In the genomic region with DNA sequence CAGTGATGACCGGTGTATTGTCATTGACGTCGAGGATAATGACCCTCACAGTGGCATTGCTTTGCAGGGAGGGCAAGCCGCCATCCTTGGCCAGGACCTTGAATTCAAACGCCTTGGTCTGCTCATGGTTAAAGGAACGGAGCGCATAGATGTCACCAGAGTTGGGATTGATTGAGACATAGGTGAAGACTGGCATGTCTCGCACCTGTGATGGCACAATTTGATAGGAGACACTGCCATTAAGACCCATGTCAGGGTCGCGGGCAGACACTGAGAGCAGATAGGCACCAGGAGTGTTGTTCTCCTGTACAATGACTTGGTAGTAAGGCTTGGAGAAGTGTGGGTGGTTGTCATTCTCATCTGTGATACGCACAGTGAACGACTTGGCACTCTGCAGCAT, we compare ENCODE assay signal across 11 mouse cellular contexts. TPM values are rescaled to one million over a fixed set of nuclear protein-coding genes. Genes with fewer than 3 reads are reported as not detected.
A peak's percentile ranks its signal among the peaks of the same experiment; 100 is the strongest.
DNase-seq lines count a peak whose midpoint lies in the region; ATAC-seq and TF ChIP-seq lines count a peak whose summit lies in the region.
"Had no signal": no experiment of that assay in that cellular context is flagged by ENCODE, and none has a peak within 500 bp of the region (broad histone marks: within the 10 kb centered on the region; RNA-seq: fewer than 3 reads in every experiment).

No protein-coding gene starts in this region.

- DNase-seq in kidney, postnatal 14 days: no peak
- DNase-seq in hindbrain, postnatal 0 days (ENCODE audit: low spot score): no peak
- DNase-seq in frontal cortex, postnatal 10 days (ENCODE audit: low spot score in 2 of 2): no peak
- no peak for DNase-seq in lung, postnatal 36 days
- no peak for DNase-seq in right cerebral cortex, postnatal 10 days (ENCODE audit: low spot score in 2 of 2)
- DNase-seq: gastrocnemius, postnatal 36 days had no signal

- H3K9ac ChIP-seq in kidney, embryonic 14.5 days (ENCODE audit: low read depth, low read length): no peak overlapping the region
- no peak overlapping the region for H3K9ac ChIP-seq in hindbrain, postnatal 0 days (replicated peaks; ENCODE audit: low read length)
- H3K9ac ChIP-seq in neural tube, embryonic 13.5 days: no peak overlapping the region; the same call in 1 of the 2 replicates

- H3K36me3 ChIP-seq in kidney, embryonic 14.5 days (ENCODE audit: control insufficient read depth, insufficient read depth, low read length): no peaks in the 10 kb centered on the region
- no peaks in the 10 kb centered on the region for H3K36me3 ChIP-seq in hindbrain, postnatal 0 days (ENCODE audit: insufficient read depth, low read length)
- no peaks in the 10 kb centered on the region for H3K36me3 ChIP-seq in neural tube, embryonic 13.5 days

- peaks cover 3% of the 10 kb centered on the region; the same call in 1 of the 2 replicates for H3K27me3 ChIP-seq in kidney, embryonic 14.5 days (ENCODE audit: control insufficient read depth, insufficient read depth, low read length)
- no peaks in the 10 kb centered on the region for H3K27me3 ChIP-seq in hindbrain, postnatal 0 days (ENCODE audit: insufficient read depth, low read length)
- H3K27me3 ChIP-seq in neural tube, embryonic 13.5 days: peaks cover 15% of the 10 kb centered on the region
- H3K27me3 ChIP-seq: Patski had no signal

- peak overlapping the region; percentile 50; the same call in 1 of the 2 replicates for H3K4me3 ChIP-seq in kidney, embryonic 14.5 days (ENCODE audit: low read length)
- peak overlapping the region; percentile 80 for H3K4me3 ChIP-seq in embryonic fibroblast, embryonic 13.5 days (ENCODE audit: insufficient read depth, low read length)
- peak overlapping the region; percentile 53 for H3K4me3 ChIP-seq in hindbrain, postnatal 0 days (ENCODE audit: low read length)
- peak overlapping the region; percentile 55 for H3K4me3 ChIP-seq in neural tube, embryonic 13.5 days

- no peaks in the 10 kb centered on the region for H3K9me3 ChIP-seq in kidney, embryonic 14.5 days (ENCODE audit: control insufficient read depth, low read length)
- H3K9me3 ChIP-seq in hindbrain, postnatal 0 days (ENCODE audit: low read length): no peaks in the 10 kb centered on the region
- H3K9me3 ChIP-seq in neural tube, embryonic 13.5 days: no peaks in the 10 kb centered on the region

- 51% methylated on average over 12 of the region's 12 CpGs for WGBS in kidney, embryonic 14.5 days
- 48% methylated on average over 12 of the region's 12 CpGs for WGBS in hindbrain, postnatal 0 days
- 41% methylated on average over 12 of the region's 12 CpGs for WGBS in neural tube, embryonic 13.5 days

- H3K4me1 ChIP-seq in kidney, embryonic 14.5 days (ENCODE audit: control insufficient read depth, insufficient read depth, low read length): no peaks in the 10 kb centered on the region
- no peaks in the 10 kb centered on the region for H3K4me1 ChIP-seq in embryonic fibroblast, embryonic 13.5 days (ENCODE audit: control insufficient read depth, insufficient read depth, low read length)
- H3K4me1 ChIP-seq in hindbrain, postnatal 0 days (ENCODE audit: insufficient read depth, low read length): no peaks in the 10 kb centered on the region
- peaks cover 5% of the 10 kb centered on the region for H3K4me1 ChIP-seq in neural tube, embryonic 13.5 days (replicated peaks)

- ATAC-seq in kidney, embryonic 14.5 days (ENCODE audit: low FRiP score, low TSS enrichment): no peak
- no peak for ATAC-seq in hindbrain, postnatal 0 days
- ATAC-seq in neural tube, embryonic 13.5 days (ENCODE audit: low read depth): no peak
- ATAC-seq: Patski had no signal

- H3K27ac ChIP-seq in kidney, embryonic 14.5 days (ENCODE audit: low read depth, low read length): no peak overlapping the region
- no peak overlapping the region for H3K27ac ChIP-seq in embryonic fibroblast, embryonic 13.5 days (ENCODE audit: insufficient read depth, low read length)
- no peak overlapping the region for H3K27ac ChIP-seq in hindbrain, postnatal 0 days
- H3K27ac ChIP-seq in neural tube, embryonic 13.5 days (replicated peaks): no peak overlapping the region

- 0 out of 2 replicates have a peak, but pooled peaks have one; percentile 9 for TF ChIP-seq POLR2A in embryonic fibroblast, embryonic 13.5 days (IDR thresholded peaks at IDR 0.05; ENCODE audit: low read depth, low read length)

- H3K4me2 ChIP-seq in kidney, embryonic 14.5 days (replicated peaks; ENCODE audit: low read depth, low read length): peak overlapping the region; percentile 70; the same call in 1 of the 2 replicates
- peak overlapping the region; percentile 70 for H3K4me2 ChIP-seq in hindbrain, postnatal 0 days (ENCODE audit: low read depth, low read length)
- peak overlapping the region; percentile 77 for H3K4me2 ChIP-seq in neural tube, embryonic 13.5 days

- TF ChIP-seq CTCF in embryonic fibroblast, embryonic 13.5 days (IDR thresholded peaks at IDR 0.05; ENCODE audit: borderline replicate concordance, insufficient read depth, low read length): no peak
- no peak for TF ChIP-seq CTCF in hindbrain, postnatal 0 days (IDR thresholded peaks at IDR 0.05; ENCODE audit: low read depth)

RNA-seq across cellular contexts. Expression of gene Pcdh19, which starts 3.2 kb away (rescaled TPM):
- 6.3 and 8.6 TPM in 2 replicates for polyA plus RNA-seq in kidney, embryonic 14.5 days (2014; fragmentation: Nextera tagmentation; extraction: Ambion mirVana)
- 83.9 and 84.5 TPM in 2 replicates for polyA plus RNA-seq in embryonic fibroblast, embryonic 13.5 days (2011; ENCODE audit: insufficient read length, low read depth, missing spikeins)
- total RNA-seq in hindbrain, postnatal 0 days (2014; rRNA removed): 41.4 and 47.9 TPM in 2 replicates
- 19.7 and 20.9 TPM in 2 replicates for polyA plus RNA-seq in hindbrain, postnatal 0 days (2015; fragmentation: Nextera tagmentation; extraction: Ambion mirVana)
- polyA plus RNA-seq in neural tube, embryonic 13.5 days (2015; fragmentation: Nextera tagmentation; extraction: Ambion mirVana): 8.7 and 9.1 TPM in 2 replicates
- total RNA-seq: megakaryocyte progenitor cell, adult 5-6 weeks had no signal
